Mouse (Mus musculus) heart, embryonic 15.5 days (tissue): ENCODE results near the gene Cmah. TPM values are rescaled to one million over a fixed set of nuclear protein-coding genes. Genes with fewer than 3 reads are reported as not detected.

Experiments used
- ATAC-seq: fragments of 200-750 bp; cut with Nextera tagmentation; replicated peaks from 2 replicates; pipeline ENCODE4 v1.8.0; 2017; ENCODE audit warnings: low read depth, moderate TSS enrichment; ENCODE audit not compliant: insufficient number of reproducible peaks, insufficient read depth, low FRiP score
- H3K27ac ChIP-seq: fragments of 300-500 bp; sonication (generic); 2 replicates; pipeline ENCODE4 v1.5.1; 2015; ENCODE audit warnings: mild to moderate bottlenecking, inconsistent platforms
- H3K27me3 ChIP-seq: fragments of 300-500 bp; sonication (generic); 2 replicates; pipeline ENCODE4 v1.6.1; 2015; ENCODE audit warnings: inconsistent platforms
- H3K36me3 ChIP-seq: fragments of 300-500 bp; sonication (generic); 2 replicates; pipeline ENCODE4 v1.6.1; 2015; ENCODE audit warnings: mild to moderate bottlenecking, inconsistent platforms
- H3K4me1 ChIP-seq: fragments of 300-500 bp; sonication (generic); replicated peaks from 2 replicates; pipeline ENCODE4 v1.6.1; 2015; ENCODE audit warnings: inconsistent platforms
- H3K4me2 ChIP-seq: fragments of 300-500 bp; sonication (generic); 2 replicates; pipeline ENCODE4 v1.6.1; 2015; ENCODE audit warnings: inconsistent platforms, mild to moderate bottlenecking, moderate library complexity
- H3K4me3 ChIP-seq: fragments of 300-500 bp; sonication (generic); 2 replicates; pipeline ENCODE4 v1.5.1; 2015; ENCODE audit warnings: mild to moderate bottlenecking, inconsistent platforms
- H3K9ac ChIP-seq: fragments of 300-500 bp; sonication (generic); 2 replicates; pipeline ENCODE4 v1.6.1; 2015; ENCODE audit warnings: mild to moderate bottlenecking, inconsistent platforms
- H3K9me3 ChIP-seq: fragments of 300-500 bp; sonication (generic); replicated peaks from 2 replicates; pipeline ENCODE4 v1.6.1; 2016; ENCODE audit warnings: inconsistent platforms
- WGBS: fragments of 180-500 bp; shearing (Covaris S2); methylation state at CpG from one replicate; pipeline ENCODE4 v1.1.7; 2015; ENCODE audit warnings: mixed read lengths; 5-methylcytosine and 5-hydroxymethylcytosine counted together
- polyA plus RNA-seq: library from polyadenylated mRNA; unstranded; fragments of >200 nt; fragmentation: Nextera tagmentation; extraction: Ambion mirVana; gene quantifications from 2 replicates; pipeline ENCODE4 v1.2.1, GENCODE M21; 2015

Gene Cmah
- polyA plus RNA-seq, 1 experiment from 2014 or later = 0.45 TPM

DNA sequence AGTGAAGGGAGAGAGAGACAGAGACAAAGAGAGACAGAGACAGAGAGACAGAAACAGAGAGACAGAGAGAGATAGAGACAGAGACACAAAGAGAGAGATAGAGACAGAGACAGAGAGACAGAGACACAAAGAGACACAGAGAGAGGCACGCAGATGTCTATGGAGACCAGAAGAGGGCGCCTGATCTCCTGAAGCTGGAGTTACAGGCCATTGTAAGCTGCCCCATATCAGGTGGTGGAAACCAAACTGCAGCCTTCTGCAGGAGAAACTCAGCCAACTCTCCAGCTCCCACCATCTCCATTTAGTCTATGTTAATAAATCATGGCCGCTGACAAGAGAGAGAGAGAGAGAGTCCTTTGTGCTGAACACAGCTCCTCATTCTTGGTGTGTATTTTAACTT lies 172.3 kb downstream of the Cmah start:
- no peak for ATAC-seq
- 43% methylated on average over 3 of the region's 3 CpGs for WGBS
- H3K4me1 ChIP-seq = peaks cover 27% of the 10 kb centered on the region

DNA sequence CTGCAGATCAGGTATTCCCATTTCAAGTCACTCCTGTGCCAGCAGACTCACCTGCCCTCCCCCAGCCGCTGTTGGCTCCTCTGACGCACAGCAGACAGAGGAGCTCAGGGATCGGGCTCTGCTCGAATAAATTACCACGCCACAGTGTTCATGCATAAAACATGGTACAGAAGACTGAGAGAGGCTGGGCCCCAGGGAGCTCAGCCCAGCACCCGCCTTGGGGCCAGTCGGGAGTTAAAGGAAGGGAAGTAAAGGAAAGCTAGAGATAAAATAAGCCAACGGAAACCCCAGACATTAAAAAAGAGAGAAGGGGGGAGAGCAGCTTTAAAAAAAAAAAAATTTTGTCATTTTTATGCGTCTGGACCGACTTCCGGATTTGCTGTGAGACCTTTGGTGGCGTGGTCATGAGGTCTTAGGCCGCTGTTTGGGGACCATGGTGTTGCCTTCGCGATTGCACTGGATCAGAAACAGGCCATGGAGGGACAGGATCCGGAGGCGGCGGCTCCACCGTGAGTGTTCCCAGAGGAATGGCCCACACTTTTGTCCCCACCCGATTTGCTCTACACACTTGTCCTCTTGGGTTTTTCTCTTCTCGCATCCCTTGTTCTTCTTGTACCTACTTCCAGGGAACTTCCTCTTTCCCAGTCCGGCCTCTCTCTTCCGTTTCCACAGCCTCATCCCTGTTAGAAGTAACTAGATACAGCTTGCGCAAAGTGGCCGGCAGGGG lies 174.1 kb downstream of the Cmah start:
- H3K4me2 ChIP-seq = no peak overlapping the region
- no peak overlapping the region for H3K9ac ChIP-seq
- WGBS = 76% methylated on average over 25 of the region's 25 CpGs
- H3K9me3 ChIP-seq = no peaks in the 10 kb centered on the region
- H3K27ac ChIP-seq = no peak overlapping the region
- no peak for ATAC-seq
- no peaks in the 10 kb centered on the region for H3K36me3 ChIP-seq
- no peaks in the 10 kb centered on the region for H3K27me3 ChIP-seq
- no peak overlapping the region for H3K4me3 ChIP-seq
- peaks cover 25% of the 10 kb centered on the region for H3K4me1 ChIP-seq

More for the DNA sequence above, 172.3 kb downstream of the Cmah start:
- Histone ChIP-seq H3K4me3 (no peak overlapping the region), H3K9ac (no peak overlapping the region), H3K9me3 (no peaks in the 10 kb centered on the region), H3K36me3 (no peaks in the 10 kb centered on the region), H3K27ac (no peak overlapping the region), H3K4me2 (no peak overlapping the region), H3K27me3 (no peaks in the 10 kb centered on the region)

DNA sequence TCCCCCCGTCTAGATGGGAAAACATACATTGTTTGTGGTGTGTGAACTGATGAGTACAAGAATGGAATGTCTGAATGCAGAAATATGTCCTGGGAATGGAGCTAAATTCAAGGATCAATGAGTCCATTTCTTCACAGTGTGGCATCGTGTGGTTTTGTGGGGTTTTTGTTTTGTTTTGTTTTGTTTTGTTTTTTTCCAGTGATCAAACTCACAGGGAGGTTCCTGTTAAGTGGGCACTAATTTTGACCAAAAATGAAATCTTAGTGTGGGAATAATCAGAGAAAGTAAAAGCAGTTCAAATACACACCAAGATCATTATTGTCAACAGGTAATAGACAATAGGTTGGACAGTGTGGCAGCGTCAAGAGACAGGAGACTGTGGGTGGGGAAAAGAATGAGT lies 174.7 kb downstream of the Cmah start:
- ATAC-seq = no peak
- Histone ChIP-seq H3K4me3 (no peak overlapping the region), H3K27me3 (no peaks in the 10 kb centered on the region), H3K27ac (no peak overlapping the region), H3K9me3 (no peaks in the 10 kb centered on the region), H3K4me2 (no peak overlapping the region), H3K9ac (no peak overlapping the region), H3K4me1 (peaks cover 29% of the 10 kb centered on the region), H3K36me3 (no peaks in the 10 kb centered on the region)
- 82% methylated on average over 3 of the region's 3 CpGs for WGBS

DNA sequence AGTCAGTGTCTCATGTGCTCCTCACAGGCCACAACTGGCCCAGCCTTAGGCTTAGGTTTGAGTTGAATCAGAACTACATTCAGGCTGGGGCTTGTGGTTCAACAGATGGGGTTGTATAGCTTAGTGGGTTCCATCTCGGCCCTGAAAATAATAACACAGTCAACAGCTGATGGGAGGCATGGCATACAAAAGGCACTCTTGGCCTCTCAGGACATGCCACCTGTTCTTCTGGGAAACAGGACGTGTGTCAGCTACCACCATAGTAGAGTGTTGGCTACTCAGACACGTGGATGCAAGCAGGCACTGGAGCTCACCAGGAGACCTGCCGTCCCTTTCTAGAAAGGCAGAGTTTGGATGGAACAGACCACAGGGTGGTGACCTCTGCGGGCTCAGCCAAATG lies 178.6 kb downstream of the Cmah start:
- Histone ChIP-seq H3K4me2 (no peak overlapping the region), H3K9me3 (no peaks in the 10 kb centered on the region), H3K27me3 (no peaks in the 10 kb centered on the region), H3K4me1 (peaks cover 15% of the 10 kb centered on the region), H3K27ac (no peak overlapping the region), H3K4me3 (no peak overlapping the region), H3K36me3 (no peaks in the 10 kb centered on the region), H3K9ac (no peak overlapping the region)
- no peak for ATAC-seq
- WGBS = 84% methylated on average over 5 of the region's 5 CpGs

DNA sequence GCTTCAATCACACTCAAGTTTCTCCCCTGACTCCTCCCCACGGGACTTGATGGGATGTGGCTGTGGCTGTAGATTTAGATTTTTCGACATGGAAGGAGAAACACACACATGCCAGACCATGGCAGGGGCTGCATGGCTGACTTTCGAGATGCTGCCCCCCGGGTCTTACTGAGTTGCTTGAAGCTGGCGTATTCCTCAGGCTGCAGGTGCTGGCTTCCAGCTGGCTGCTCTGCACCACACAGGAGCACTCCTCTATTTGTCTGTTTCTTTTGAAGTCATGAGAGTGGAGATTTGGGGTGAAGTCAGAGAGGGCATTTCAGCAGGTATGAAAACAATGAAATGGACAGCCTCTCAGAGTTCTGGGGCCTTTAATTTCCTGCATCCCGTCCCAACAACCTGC lies 180.0 kb downstream of the Cmah start:
- Histone ChIP-seq H3K4me2 (no peak overlapping the region), H3K27ac (no peak overlapping the region), H3K4me1 (peaks cover 15% of the 10 kb centered on the region), H3K27me3 (no peaks in the 10 kb centered on the region), H3K36me3 (no peaks in the 10 kb centered on the region), H3K9ac (no peak overlapping the region), H3K4me3 (no peak overlapping the region), H3K9me3 (no peaks in the 10 kb centered on the region)
- 73% methylated on average over 6 of the region's 6 CpGs for WGBS
- no peak for ATAC-seq

DNA sequence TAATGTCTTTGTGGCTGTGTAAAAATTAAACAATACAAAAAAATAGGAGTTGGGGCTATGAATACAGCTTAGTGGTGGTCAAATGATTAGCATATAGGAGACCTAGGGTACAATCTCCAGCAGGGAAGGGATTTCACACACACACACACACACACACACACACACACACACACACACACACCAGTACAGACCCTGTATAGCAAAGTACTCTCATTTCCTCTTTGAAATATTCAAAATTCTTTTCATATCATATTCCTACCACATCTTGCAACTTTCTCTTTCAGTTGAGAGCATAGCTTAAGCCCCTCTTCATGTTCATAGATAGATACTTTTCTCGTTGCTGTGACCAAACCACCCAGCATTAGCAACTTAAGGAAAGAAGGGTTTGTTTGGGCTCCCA lies 181.7 kb downstream of the Cmah start:
- Histone ChIP-seq H3K36me3 (no peaks in the 10 kb centered on the region), H3K4me2 (no peak overlapping the region), H3K27ac (no peak overlapping the region), H3K9me3 (no peaks in the 10 kb centered on the region), H3K4me1 (peaks cover 13% of the 10 kb centered on the region), H3K9ac (no peak overlapping the region), H3K4me3 (no peak overlapping the region), H3K27me3 (no peaks in the 10 kb centered on the region)
- 32% methylated on average over 1 of the region's 1 CpGs for WGBS
- ATAC-seq = no peak

DNA sequence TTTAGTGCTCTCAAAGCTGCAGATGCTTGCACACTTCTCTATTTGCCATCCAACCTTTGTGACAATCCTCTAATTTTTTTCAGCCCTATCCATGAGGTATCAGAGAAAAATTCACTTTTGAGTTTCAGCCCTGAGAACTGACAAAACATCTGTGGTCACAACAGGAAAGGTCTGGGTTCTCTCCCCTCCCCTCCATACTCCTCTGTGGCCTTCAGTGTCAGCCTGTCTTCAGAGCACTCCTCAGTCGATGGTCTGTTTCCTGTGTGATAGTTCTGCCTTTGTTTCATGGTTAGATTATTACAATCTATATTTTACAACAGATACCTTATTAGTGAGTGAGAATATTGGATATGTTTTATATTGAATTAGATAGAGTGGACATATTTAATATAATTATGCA lies 184.2 kb downstream of the Cmah start:
- ATAC-seq = no peak
- WGBS = 53% methylated on average over 1 of the region's 1 CpGs
- Histone ChIP-seq H3K27ac (no peak overlapping the region), H3K9me3 (no peaks in the 10 kb centered on the region), H3K27me3 (no peaks in the 10 kb centered on the region), H3K36me3 (no peaks in the 10 kb centered on the region), H3K9ac (no peak overlapping the region), H3K4me1 (peaks cover 10% of the 10 kb centered on the region), H3K4me2 (no peak overlapping the region), H3K4me3 (no peak overlapping the region)

DNA sequence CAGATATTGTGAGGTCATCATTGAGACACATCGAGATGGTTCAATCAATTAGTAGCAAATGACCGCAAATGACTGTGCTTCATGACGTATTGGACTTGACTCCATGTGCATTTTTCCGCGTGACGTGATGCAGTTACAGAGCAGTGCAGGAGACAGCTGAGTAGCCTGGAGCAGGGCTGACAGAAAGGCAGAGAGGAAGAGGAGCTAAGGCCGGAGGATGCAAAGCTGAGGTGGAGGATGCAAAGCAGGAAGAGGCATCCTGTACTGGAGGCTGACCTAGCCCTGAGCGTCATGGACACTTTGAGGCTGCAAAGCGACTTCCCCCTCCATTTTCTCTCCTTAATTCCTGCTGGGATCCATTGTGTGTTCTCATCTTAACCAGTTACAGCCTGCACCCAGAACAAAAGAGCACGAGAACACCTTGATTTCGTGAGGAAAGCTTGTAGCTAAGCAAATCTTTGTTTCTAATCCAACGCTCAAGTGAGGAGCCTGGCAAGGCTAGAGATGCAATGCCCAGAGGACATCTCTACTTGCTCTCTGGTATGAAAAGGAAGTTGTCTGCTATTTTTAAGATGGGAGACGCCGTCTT lies 184.8 kb downstream of the Cmah start:
- 79% methylated on average over 14 of the region's 14 CpGs for WGBS
- ATAC-seq = no peak

DNA sequence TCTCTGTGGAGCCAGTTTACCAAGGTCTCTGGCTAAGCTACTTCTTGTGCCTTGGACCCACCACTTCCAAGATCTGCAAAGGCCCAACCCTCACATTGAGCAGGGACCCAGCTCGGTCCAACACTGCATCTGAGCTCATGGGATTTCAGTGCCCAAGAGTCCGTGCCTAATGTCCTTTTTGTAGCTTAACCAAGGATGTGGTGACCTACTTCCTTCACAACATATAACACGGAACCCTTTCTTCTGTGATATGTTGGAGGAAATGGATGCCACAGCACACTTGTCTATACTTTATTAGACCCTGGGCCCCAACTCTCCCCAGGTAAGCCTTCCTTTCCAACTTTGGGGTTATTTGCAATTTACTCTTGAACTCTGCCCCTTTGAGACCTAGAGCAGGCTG lies 186.5 kb downstream of the Cmah start:
- Histone ChIP-seq H3K4me2 (no peak overlapping the region), H3K4me1 (peaks cover 2% of the 10 kb centered on the region), H3K27me3 (no peaks in the 10 kb centered on the region), H3K9me3 (no peaks in the 10 kb centered on the region), H3K36me3 (no peaks in the 10 kb centered on the region), H3K9ac (no peak overlapping the region), H3K27ac (no peak overlapping the region), H3K4me3 (no peak overlapping the region)
- no peak for ATAC-seq
- 86% methylated on average over 3 of the region's 3 CpGs for WGBS

More for the DNA sequence above, 184.8 kb downstream of the Cmah start:
- H3K4me1 ChIP-seq = peaks cover 3% of the 10 kb centered on the region
- no peak overlapping the region for H3K9ac ChIP-seq
- no peak overlapping the region for H3K4me3 ChIP-seq
- no peak overlapping the region for H3K27ac ChIP-seq
- no peaks in the 10 kb centered on the region for H3K27me3 ChIP-seq
- no peaks in the 10 kb centered on the region for H3K9me3 ChIP-seq
- H3K36me3 ChIP-seq = no peaks in the 10 kb centered on the region
- no peak overlapping the region for H3K4me2 ChIP-seq

DNA sequence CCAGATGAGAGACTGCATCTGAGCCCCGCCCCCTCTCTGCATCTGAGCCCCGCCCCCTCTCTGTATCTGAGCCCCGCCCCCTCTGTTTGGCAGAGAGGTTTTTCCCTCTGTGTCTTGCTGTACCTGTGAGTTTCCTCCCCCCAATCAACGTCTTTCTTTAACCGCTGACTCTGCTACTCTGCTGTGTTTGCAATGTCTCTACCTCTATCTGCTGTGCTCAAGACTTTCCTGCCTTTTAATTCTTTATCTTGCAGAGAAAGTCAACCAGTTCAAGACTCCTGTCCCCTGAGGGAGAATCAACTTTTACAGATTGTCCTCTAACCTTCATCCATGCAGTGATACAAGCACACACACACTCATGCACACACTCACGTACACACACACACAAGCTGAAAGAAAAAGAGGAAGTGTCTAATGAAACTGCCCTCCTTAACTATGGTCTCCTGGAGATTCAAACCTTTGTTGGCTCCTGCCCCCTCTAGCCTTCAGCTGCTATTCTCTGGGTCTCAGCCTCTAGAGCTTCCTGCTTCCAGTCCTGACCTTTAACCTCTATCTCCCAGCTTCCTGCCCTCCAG lies 188.0 kb downstream of the Cmah start:
- Histone ChIP-seq H3K27me3 (no peaks in the 10 kb centered on the region), H3K36me3 (no peaks in the 10 kb centered on the region), H3K9me3 (no peaks in the 10 kb centered on the region), H3K4me1 (peaks cover 13% of the 10 kb centered on the region), H3K4me2 (no peak overlapping the region), H3K4me3 (no peak overlapping the region), H3K9ac (no peak overlapping the region), H3K27ac (no peak overlapping the region)
- no peak for ATAC-seq
- WGBS = 52% methylated on average over 6 of the region's 6 CpGs

DNA sequence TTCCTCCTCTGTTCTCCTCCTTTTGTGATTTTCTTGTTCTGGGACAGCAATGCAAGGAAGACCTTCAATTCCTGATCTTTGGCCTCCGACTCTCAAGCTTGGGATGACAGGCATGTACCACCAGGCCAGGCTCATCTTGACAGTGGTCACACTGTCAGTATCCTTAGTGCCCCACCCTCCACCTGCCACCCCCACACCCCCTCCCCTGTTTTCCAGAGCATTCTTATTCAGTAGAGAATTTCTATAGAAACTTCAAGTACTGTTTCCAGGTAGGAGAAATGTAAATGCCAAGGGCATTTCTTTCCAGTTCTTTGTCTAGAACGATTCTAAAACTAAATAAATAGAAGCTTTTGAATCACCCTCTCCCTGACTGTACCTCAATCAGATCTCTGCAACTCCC lies 190.6 kb downstream of the Cmah start:
- Histone ChIP-seq H3K27ac (no peak overlapping the region), H3K4me1 (peaks cover 26% of the 10 kb centered on the region), H3K36me3 (no peaks in the 10 kb centered on the region), H3K4me2 (no peak overlapping the region), H3K9me3 (no peaks in the 10 kb centered on the region), H3K27me3 (no peaks in the 10 kb centered on the region), H3K4me3 (no peak overlapping the region), H3K9ac (no peak overlapping the region)
- 78% methylated on average over 2 of the region's 2 CpGs for WGBS
- no peak for ATAC-seq

DNA sequence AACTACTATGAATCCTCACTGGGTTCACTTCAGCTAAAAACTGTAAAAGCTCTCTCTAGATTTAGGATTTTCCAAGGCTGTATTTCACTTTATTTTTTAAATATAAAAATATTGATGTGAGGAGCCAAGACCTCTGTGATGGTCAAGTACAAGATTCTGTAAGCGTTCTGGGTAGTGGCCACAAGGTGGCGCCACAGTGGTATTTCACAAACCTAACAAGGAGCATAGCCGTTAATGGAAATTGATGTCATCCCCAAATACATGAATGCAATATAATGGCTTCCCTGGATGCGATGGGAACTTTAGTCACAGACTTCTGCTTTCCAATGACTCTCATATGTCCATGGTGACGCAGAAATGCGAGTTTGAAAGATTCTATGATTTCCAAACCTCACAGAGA lies 191.7 kb downstream of the Cmah start:
- no peaks in the 10 kb centered on the region for H3K9me3 ChIP-seq
- H3K36me3 ChIP-seq = no peaks in the 10 kb centered on the region
- no peaks in the 10 kb centered on the region for H3K27me3 ChIP-seq
- ATAC-seq = no peak
- no peak overlapping the region for H3K27ac ChIP-seq
- H3K4me1 ChIP-seq = peaks cover 26% of the 10 kb centered on the region
- H3K4me3 ChIP-seq = no peak overlapping the region
- H3K9ac ChIP-seq = no peak overlapping the region
- no peak overlapping the region for H3K4me2 ChIP-seq
- WGBS = 42% methylated on average over 6 of the region's 6 CpGs
